In the genomic region with DNA sequence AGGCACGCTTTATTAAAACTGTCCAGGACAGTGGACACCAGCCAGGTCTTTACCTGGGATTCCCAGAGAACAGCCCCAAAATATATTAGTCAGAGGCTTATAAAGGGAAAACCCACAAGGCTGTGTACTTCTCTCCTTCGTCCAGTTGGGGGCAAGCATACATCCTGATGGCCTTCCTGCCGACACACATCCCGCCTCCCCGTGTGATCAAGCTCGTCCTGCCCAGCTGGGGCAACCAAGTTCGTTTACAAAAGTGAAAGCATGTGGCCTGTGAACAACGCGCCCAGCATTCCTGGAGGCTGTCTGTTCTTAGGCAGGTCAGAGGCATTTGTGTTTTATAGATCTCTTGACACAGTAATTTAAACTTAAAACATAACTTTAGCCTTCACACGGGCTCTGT, we compare ENCODE assay signal across 8 mouse cellular contexts. TPM values are rescaled to one million over a fixed set of nuclear protein-coding genes. Genes with fewer than 3 reads are reported as not detected.
DNase-seq lines count a peak whose midpoint lies in the region; ATAC-seq lines count a peak whose summit lies in the region.

No protein-coding gene starts in this region.

- H3K4me1 ChIP-seq in brown adipose tissue, adult 24 weeks (ENCODE audit: control insufficient read depth, insufficient read depth, insufficient read length, low read length), result 0 out of 2 replicates have a peak, but pooled peaks cover under 1% of the 10 kb centered on the region
- 0 out of 2 replicates have a peak, but pooled peaks cover 3% of the 10 kb centered on the region for H3K4me1 ChIP-seq in heart, embryonic 10.5 days

- H3K27me3 ChIP-seq in heart, embryonic 10.5 days (ENCODE audit: insufficient read depth, poor library complexity, severe bottlenecking), result no peaks in the 10 kb centered on the region

- H3K4me3 ChIP-seq in brown adipose tissue, adult 24 weeks (ENCODE audit: insufficient read depth, low read depth, low read length), result peak overlapping the region; percentile 23; the same call in 1 of the 2 replicates
- peak overlapping the region; percentile 27; the same call in 1 of the 2 replicates for H3K4me3 ChIP-seq in heart, embryonic 10.5 days

- 0 out of 2 replicates have a peak, but pooled peaks cover 6% of the 10 kb centered on the region for H3K36me3 ChIP-seq in heart, embryonic 10.5 days

- ATAC-seq in megakaryocyte progenitor cell, adult 5-6 weeks (replicated peaks; ENCODE audit: poor library complexity), result peak; percentile 92

- 19% methylated on average over 10 of the region's 10 CpGs for WGBS in heart, embryonic 10.5 days

- no peak overlapping the region for H3K27ac ChIP-seq in brown adipose tissue, adult 24 weeks (replicated peaks; ENCODE audit: low read depth, low read length)
- H3K27ac ChIP-seq in heart, embryonic 10.5 days, result peak overlapping the region; percentile 67

- DNase-seq in urinary bladder, postnatal 25 days (ENCODE audit: low spot score), result peak; percentile 18
- no peak for DNase-seq in urinary bladder, adult 2 months (ENCODE audit: low spot score)
- DNase-seq in heart, embryonic 10.5 days (ENCODE audit: low spot score), result peak; percentile 90
- peak; percentile 49 to 59 for DNase-seq in kidney, postnatal 36 days
- DNase-seq in cerebellum, adult 11-12 months, result no peak
- no peak for DNase-seq in layer of hippocampus, adult 18-20 months (ENCODE audit: low spot score in 2 of 2)

- no peaks in the 10 kb centered on the region for H3K9me3 ChIP-seq in heart, embryonic 10.5 days

RNA-seq across cellular contexts. Expression of a gene that starts 32.4 kb away (rescaled TPM):
- 2,026 and 2,254 TPM in 2 replicates for polyA plus RNA-seq in urinary bladder, adult 2 months (2012; rRNA removed)
- polyA plus RNA-seq in brown adipose tissue, adult 24 weeks (2012; ENCODE audit: insufficient read depth, insufficient read length, missing spikeins), result 563 and 700 TPM in 2 replicates
- polyA plus RNA-seq in heart, embryonic 10.5 days (2016; fragmentation: Nextera tagmentation; extraction: Ambion mirVana), result 903 and 1,025 TPM in 2 replicates
- 3,851 and 3,962 TPM in 2 replicates for total RNA-seq in megakaryocyte progenitor cell, adult 5-6 weeks (2015)
- 6,854 and 7,683 TPM in 2 replicates for total RNA-seq in megakaryocyte progenitor cell, adult 5-6 weeks (2017)
- total RNA-seq in layer of hippocampus, adult 18-20 months (2021), result 100 to 1,000 TPM; 445 to 459 TPM

Comparison
In these comparisons a context has a peak if more than half of its experiments do, and no peak if none do; other contexts are left out.
1. DNase-seq: peak in urinary bladder, postnatal 25 days (single experiment), heart, embryonic 10.5 days (single experiment) and kidney, postnatal 36 days (2 of 2); none in urinary bladder, adult 2 months (single experiment), cerebellum, adult 11-12 months (single experiment) and layer of hippocampus, adult 18-20 months (0 of 2).